Mouse (Mus musculus) MEL (cell line): ENCODE results near the gene Lpcat3. TPM values are rescaled to one million over a fixed set of nuclear protein-coding genes. Genes with fewer than 3 reads are reported as not detected.

Experiments
- DNase-seq: peaks from one replicate; pipeline ENCODE4 v3.0.0; 2011; ENCODE audit warnings: low read depth, low spot score
- H3K27ac ChIP-seq: 2 replicates; pipeline ENCODE4 v1.5.1; 2012; ENCODE audit warnings: low read depth, mild to moderate bottlenecking, control low read depth, low read length, moderate library complexity; ENCODE audit not compliant: control insufficient read depth
- H3K27me3 ChIP-seq, 2 experiments: fragments of 150-350 bp in 1 of 2; sonication (generic) in 1 of 2; 2 replicates each; pipeline ENCODE4 v1.6.1; 2012; ENCODE audit warnings: low read length in 2 of 2, mild to moderate bottlenecking in 2 of 2, improper control_type of control experiment in 1 of 2, moderate library complexity in 1 of 2; ENCODE audit not compliant: insufficient read depth in 2 of 2, control insufficient read depth in 1 of 2
- H3K36me3 ChIP-seq, 2 experiments: 2 replicates each; pipeline ENCODE4 v1.6.1; 2012 to 2014; ENCODE audit warnings: low read length in 2 of 2, improper control_type of control experiment in 1 of 2, inconsistent platforms in 1 of 2, mild to moderate bottlenecking in 1 of 2; ENCODE audit not compliant: insufficient read depth in 2 of 2, control insufficient read depth in 1 of 2
- H3K4me1 ChIP-seq, 2 experiments: fragments of 150-350 bp in 1 of 2; sonication (generic) in 1 of 2; 2 replicates each; pipeline ENCODE4 v1.6.1; 2012; ENCODE audit warnings: low read length in 2 of 2, improper control_type of control experiment in 1 of 2, mild to moderate bottlenecking in 1 of 2; ENCODE audit not compliant: insufficient read depth in 2 of 2, control insufficient read depth in 1 of 2
- H3K4me3 ChIP-seq, 2 experiments: fragments of 150-350 bp in 1 of 2; sonication (generic) in 1 of 2; 2 replicates each; pipeline ENCODE4 v1.5.1; 2012; ENCODE audit warnings: low read depth in 2 of 2, low read length in 2 of 2, mild to moderate bottlenecking in 2 of 2, moderate library complexity in 2 of 2, control low read depth in 1 of 2, improper control_type of control experiment in 1 of 2; ENCODE audit not compliant: control insufficient read depth in 1 of 2, insufficient read depth in 1 of 2
- H3K79me2 ChIP-seq: 2 replicates; pipeline ENCODE4 v1.6.1; 2012; ENCODE audit warnings: mild to moderate bottlenecking, low read length, moderate library complexity; ENCODE audit not compliant: control insufficient read depth, poor library complexity, insufficient read depth
- H3K9ac ChIP-seq: 2 replicates; pipeline ENCODE4 v1.6.1; 2012; ENCODE audit warnings: low read depth, mild to moderate bottlenecking, control low read depth, low read length, moderate library complexity; ENCODE audit not compliant: control insufficient read depth, poor library complexity, severe bottlenecking
- H3K9me3 ChIP-seq: fragments of 150-350 bp; sonication (generic); replicated peaks from 2 replicates; pipeline ENCODE4 v1.6.1; 2012; ENCODE audit warnings: mild to moderate bottlenecking, low read length, improper control_type of control experiment, moderate library complexity; ENCODE audit not compliant: insufficient read depth
- BHLHE40 ChIP-seq: IDR thresholded peaks from 2 replicates; pipeline ENCODE4 v1.6.1; 2012; ENCODE audit warnings: low read depth, mild to moderate bottlenecking, inconsistent platforms, low read length, improper control_type of control experiment, borderline replicate concordance
- CHD1 ChIP-seq: IDR thresholded peaks from 2 replicates; pipeline ENCODE4 v1.6.1; 2012; ENCODE audit warnings: low read depth, mild to moderate bottlenecking, inconsistent platforms, low read length, improper control_type of control experiment
- CHD2 ChIP-seq: IDR thresholded peaks from 2 replicates; pipeline ENCODE4 v1.6.1; 2011; ENCODE audit warnings: low read length, improper control_type of control experiment
- CTCF ChIP-seq, 3 experiments: IDR thresholded peaks in 2 of 3; conservative IDR thresholded peaks in 1 of 3; 2 replicates each; pipeline ENCODE4 v1.5.1; 2011 to 2012; ENCODE audit warnings: low read length in 3 of 3, low read depth in 2 of 3, mild to moderate bottlenecking in 2 of 3, improper control_type of control experiment in 1 of 3, inconsistent platforms in 1 of 3, mixed read lengths in 1 of 3, moderate library complexity in 1 of 3; ENCODE audit not compliant: control insufficient read depth in 1 of 3, insufficient read depth in 1 of 3, poor library complexity in 1 of 3, severe bottlenecking in 1 of 3
- E2F4 ChIP-seq: IDR thresholded peaks from 2 replicates; pipeline ENCODE4 v1.6.1; 2011; ENCODE audit warnings: low read depth, low read length, improper control_type of control experiment, borderline replicate concordance
- EP300 ChIP-seq, 2 experiments: IDR thresholded peaks; 2 replicates each; pipeline ENCODE4 v1.6.1; 2011; ENCODE audit warnings: improper control_type of control experiment in 2 of 2, low read length in 2 of 2, low read depth in 1 of 2, mild to moderate bottlenecking in 1 of 2
- ETS1 ChIP-seq: IDR thresholded peaks from 2 replicates; pipeline ENCODE4 v1.6.1; 2012; ENCODE audit warnings: low read depth, mild to moderate bottlenecking, inconsistent platforms, low read length, improper control_type of control experiment, moderate library complexity
- GATA1 ChIP-seq: IDR thresholded peaks from 2 replicates; pipeline ENCODE4 v1.6.1; 2011; ENCODE audit warnings: low read depth, low read length, improper control_type of control experiment
- JUND ChIP-seq: IDR thresholded peaks from 2 replicates; pipeline ENCODE4 v1.6.1; 2011; ENCODE audit warnings: low read depth, mild to moderate bottlenecking, improper control_type of control experiment, low read length
- KAT2A ChIP-seq: conservative IDR thresholded peaks from 2 replicates; pipeline ENCODE4 v1.6.1; 2012; ENCODE audit warnings: low read depth, low read length, improper control_type of control experiment, inconsistent platforms
- MAFK ChIP-seq: IDR thresholded peaks from 2 replicates; pipeline ENCODE4 v1.6.1; 2011; ENCODE audit warnings: low read depth, mild to moderate bottlenecking, low read length, improper control_type of control experiment, borderline replicate concordance
- MAX ChIP-seq: IDR thresholded peaks from 2 replicates; pipeline ENCODE4 v1.6.1; 2011; ENCODE audit warnings: low read length, improper control_type of control experiment
- MAZ ChIP-seq: IDR thresholded peaks from 2 replicates; pipeline ENCODE4 v1.6.1; 2012; ENCODE audit warnings: low read depth, mild to moderate bottlenecking, inconsistent platforms, low read length, improper control_type of control experiment
- MXI1 ChIP-seq: IDR thresholded peaks from 2 replicates; pipeline ENCODE4 v1.6.1; 2011; ENCODE audit warnings: mild to moderate bottlenecking, low read depth, low read length, improper control_type of control experiment
- NELFE ChIP-seq: IDR thresholded peaks from 2 replicates; pipeline ENCODE4 v1.6.1; 2011; ENCODE audit warnings: low read depth, low read length, improper control_type of control experiment
- NRF1 ChIP-seq: IDR thresholded peaks from 2 replicates; pipeline ENCODE4 v1.6.1; 2014; ENCODE audit warnings: low read depth, mild to moderate bottlenecking, inconsistent platforms, low read length, improper control_type of control experiment, moderate library complexity; ENCODE audit not compliant: poor library complexity, insufficient read depth, severe bottlenecking
- POLR2A ChIP-seq, 2 experiments: IDR thresholded peaks; 2 replicates each; pipeline ENCODE4 v1.6.1; 2011 to 2012; ENCODE audit warnings: low read length in 2 of 2, mild to moderate bottlenecking in 2 of 2, control low read depth in 1 of 2, improper control_type of control experiment in 1 of 2, low read depth in 1 of 2, moderate library complexity in 1 of 2; ENCODE audit not compliant: control insufficient read depth in 1 of 2, insufficient read depth in 1 of 2, poor library complexity in 1 of 2
- POLR2AphosphoS2 ChIP-seq: IDR thresholded peaks from 2 replicates; pipeline ENCODE4 v1.6.1; 2011; ENCODE audit warnings: low read length, improper control_type of control experiment
- POLR2AphosphoS5 ChIP-seq: IDR thresholded peaks from 2 replicates; pipeline ENCODE4 v1.6.1; 2012; ENCODE audit warnings: low read depth, borderline replicate concordance, mild to moderate bottlenecking, inconsistent platforms, low read length, moderate library complexity, mixed read lengths
- RAD21 ChIP-seq: IDR thresholded peaks from 2 replicates; pipeline ENCODE4 v1.6.1; 2011; ENCODE audit warnings: mild to moderate bottlenecking, low read depth, low read length, improper control_type of control experiment
- RCOR1 ChIP-seq: IDR thresholded peaks from 2 replicates; pipeline ENCODE4 v1.6.1; 2012; ENCODE audit warnings: low read depth, mild to moderate bottlenecking, inconsistent platforms, low read length, improper control_type of control experiment
- SIN3A ChIP-seq: IDR thresholded peaks from 2 replicates; pipeline ENCODE4 v1.6.1; 2012; ENCODE audit warnings: low read length, improper control_type of control experiment, inconsistent platforms
- TAL1 ChIP-seq: IDR thresholded peaks from 2 replicates; pipeline ENCODE4 v1.6.1; 2012; ENCODE audit warnings: mild to moderate bottlenecking, inconsistent platforms, low read length, moderate library complexity, mixed read lengths
- TBP ChIP-seq: IDR thresholded peaks from 2 replicates; pipeline ENCODE4 v1.8.0; 2011; ENCODE audit warnings: low read depth, low read length, improper control_type of control experiment
- TCF12 ChIP-seq: IDR thresholded peaks from 2 replicates; pipeline ENCODE4 v1.6.1; 2014; ENCODE audit warnings: low read depth, mild to moderate bottlenecking, inconsistent platforms, low read length, improper control_type of control experiment, moderate library complexity
- UBTF ChIP-seq: IDR thresholded peaks from 2 replicates; pipeline ENCODE4 v1.6.1; 2012; ENCODE audit warnings: low read depth, mild to moderate bottlenecking, inconsistent platforms, low read length, improper control_type of control experiment, moderate library complexity, borderline replicate concordance; ENCODE audit not compliant: insufficient read depth
- USF1 ChIP-seq: IDR thresholded peaks from 2 replicates; pipeline ENCODE4 v1.6.1; 2014; ENCODE audit warnings: low read depth, mild to moderate bottlenecking, inconsistent platforms, low read length, improper control_type of control experiment, moderate library complexity
- USF2 ChIP-seq, 2 experiments: IDR thresholded peaks; 2 replicates each; pipeline ENCODE4 v1.6.1; 2011 to 2012; ENCODE audit warnings: improper control_type of control experiment in 2 of 2, low read length in 2 of 2, borderline replicate concordance in 1 of 2, inconsistent platforms in 1 of 2, low read depth in 1 of 2, mild to moderate bottlenecking in 1 of 2; ENCODE audit not compliant: insufficient read depth in 1 of 2
- polyA plus RNA-seq, 2 experiments: library from polyadenylated mRNA; stranded (reverse) in 1 of 2; unstranded in 1 of 2; fragments of >175 nt in 1 of 2; fragments of >200 nt in 1 of 2; gene quantifications; 2 replicates each; pipeline versions ENCODE4 v1.2.1 to v1.2.4; 2012; ENCODE audit warnings: low replicate concordance in 2 of 2, low read depth in 1 of 2; ENCODE audit not compliant: insufficient read length in 2 of 2, insufficient read depth in 1 of 2, missing spikeins in 1 of 2
- total RNA-seq: library from RNA; depleted of rRNA; stranded (reverse); fragments of 300-350 nt; gene quantifications from 2 replicates; pipeline ENCODE4 v1.2.3, GENCODE M21; 2012

Lpcat3 gene
- total and polyA plus RNA-seq, 3 experiments = 135 to 337 TPM; not detected in 1

DNA sequence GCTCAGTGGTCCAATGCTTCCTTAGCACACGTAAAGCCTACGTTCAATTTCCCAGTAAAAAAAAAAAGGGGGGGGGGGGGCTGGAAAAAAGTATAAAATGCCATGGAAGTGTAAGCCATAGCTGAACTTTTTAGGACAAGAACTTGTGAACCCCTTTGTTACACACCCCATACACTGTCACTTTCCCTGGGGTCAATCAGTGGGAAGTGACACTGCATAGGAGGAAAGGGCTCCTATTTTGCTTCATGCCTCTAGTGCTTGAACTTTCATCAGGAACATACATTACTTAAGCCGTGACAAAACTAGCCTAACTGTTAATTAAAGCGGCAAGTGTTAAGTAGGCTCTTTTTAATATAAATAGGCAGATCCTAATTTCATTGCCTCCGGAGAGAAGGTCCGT lies 832 bp upstream of the Lpcat3 start (continued):
- TF ChIP-seq E2F4 (no peak), MAZ (0 out of 2 replicates have a peak, but pooled peaks have one; percentile 41), TAL1 (no peak), CHD1 (0 out of 2 replicates have a peak, but pooled peaks have one; percentile 76)

DNA sequence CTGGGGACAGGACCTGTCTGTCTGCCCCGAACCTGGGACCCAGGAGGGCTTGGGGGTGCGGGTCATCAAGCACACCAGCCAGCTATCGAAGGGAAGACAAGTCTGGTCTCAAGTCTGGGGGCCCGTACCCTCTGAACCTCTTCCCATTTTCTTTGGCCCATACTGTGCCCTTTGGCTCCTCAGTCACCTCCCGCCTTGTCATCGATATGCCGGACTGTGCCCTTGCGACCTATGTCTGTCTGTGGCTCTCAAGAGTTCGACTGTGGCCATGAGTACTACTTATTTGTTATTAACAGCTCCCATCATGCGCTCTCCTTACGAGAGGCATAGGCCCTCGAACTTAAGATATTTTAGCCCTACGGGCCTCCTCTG lies 583 bp downstream of the Lpcat3 start:
- no peaks in the 10 kb centered on the region for H3K9me3 ChIP-seq
- H3K4me1 ChIP-seq = peaks cover 9 to 22% of the 10 kb centered on the region in 2 experiments
- H3K9ac ChIP-seq = peak overlapping the region; percentile 97
- H3K4me3 ChIP-seq = peak overlapping the region; percentile 99
- peaks cover 1 to 31% of the 10 kb centered on the region in 2 experiments; a peak in 2 of 4 replicates for H3K36me3 ChIP-seq
- TF ChIP-seq MAFK = no peak
- no peak for TF ChIP-seq USF2 (IDR thresholded peaks at IDR 0.05; ENCODE audit: borderline replicate concordance in 1 of 2, insufficient read depth in 1 of 2, low read depth in 1 of 2, low read length in 2 of 2)
- no peak for TF ChIP-seq NRF1
- no peak for TF ChIP-seq KAT2A
- TF ChIP-seq TBP = no peak; the same call in 1 of the 2 replicates
- peak; percentile 39; the same call in 1 of the 2 replicates for TF ChIP-seq CHD1
- TF ChIP-seq MXI1 = peak; percentile 39
- no peak for TF ChIP-seq MAX
- TF ChIP-seq TAL1 = no peak
- 0 out of 2 replicates have a peak, but pooled peaks have one; percentile 25 for TF ChIP-seq MAZ
- 0 out of 4 replicates have a peak, but pooled peaks of 1 of the 2 experiments have one; percentile 7 for TF ChIP-seq EP300 (IDR thresholded peaks at IDR 0.05; ENCODE audit: low read depth in 1 of 2, low read length in 2 of 2)
- TF ChIP-seq E2F4 = no peak
- TF ChIP-seq UBTF = no peak
- no peak for DNase-seq
- H3K79me2 ChIP-seq = peaks cover 47% of the 10 kb centered on the region
- H3K27ac ChIP-seq = peak overlapping the region; percentile 90
- no peaks in the 10 kb centered on the region for H3K27me3 ChIP-seq

DNA sequence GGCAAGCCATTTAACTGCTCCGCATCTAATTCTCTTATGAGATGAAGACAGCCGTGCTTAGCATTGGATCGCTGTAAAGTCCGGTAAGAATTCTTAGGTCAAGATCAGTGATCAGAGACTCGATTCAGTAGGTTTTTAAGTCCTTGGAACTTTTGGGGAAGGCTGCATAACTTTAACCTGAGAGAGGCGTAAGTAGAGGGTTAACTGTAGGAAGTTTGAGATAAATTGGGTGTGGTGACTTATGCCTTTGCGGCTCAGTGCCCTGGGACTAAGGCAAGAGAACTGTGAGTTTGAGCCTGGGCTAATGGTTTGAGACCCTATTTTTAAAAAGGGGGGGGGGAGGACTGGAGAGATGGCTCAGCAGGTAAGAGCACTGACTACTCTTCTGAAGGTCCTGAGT lies 1.4 kb downstream of the Lpcat3 start:
- no peaks in the 10 kb centered on the region for H3K27me3 ChIP-seq
- H3K36me3 ChIP-seq = peaks cover 1 to 34% of the 10 kb centered on the region in 2 experiments; a peak in 3 of 4 replicates
- H3K27ac ChIP-seq = peak overlapping the region; percentile 90
- peak overlapping the region; percentile 99 for H3K4me3 ChIP-seq
- peaks cover 54% of the 10 kb centered on the region for H3K79me2 ChIP-seq
- H3K9me3 ChIP-seq = no peaks in the 10 kb centered on the region
- peak; percentile 76 for TF ChIP-seq GATA1
- TF ChIP-seq CHD2 = no peak
- no peak for TF ChIP-seq RCOR1
- no peak for TF ChIP-seq BHLHE40
- no peak for TF ChIP-seq NELFE
- TF ChIP-seq NRF1 = no peak
- TF ChIP-seq RAD21 = no peak
- TF ChIP-seq JUND = no peak
- peak; percentile 45 to 48; a peak in 1 of 4 replicates for TF ChIP-seq EP300 (IDR thresholded peaks at IDR 0.05; ENCODE audit: low read depth in 1 of 2, low read length in 2 of 2)
- no peak for TF ChIP-seq CTCF (IDR thresholded peaks at IDR 0.05 in 2 of 3, conservative IDR thresholded peaks at IDR 0.05 in 1 of 3; ENCODE audit: control insufficient read depth in 1 of 3, insufficient read depth in 1 of 3, low read depth in 2 of 3, low read length in 3 of 3, poor library complexity in 1 of 3, severe bottlenecking in 1 of 3)
- 0 out of 2 replicates have a peak, but pooled peaks have one; percentile 23 for TF ChIP-seq TCF12
- no peak for TF ChIP-seq CHD1
- no peak for TF ChIP-seq KAT2A
- no peak for TF ChIP-seq POLR2AphosphoS2
- no peak for TF ChIP-seq USF2 (IDR thresholded peaks at IDR 0.05; ENCODE audit: borderline replicate concordance in 1 of 2, insufficient read depth in 1 of 2, low read depth in 1 of 2, low read length in 2 of 2)
- TF ChIP-seq USF1 = no peak
- TF ChIP-seq MXI1 = no peak
- TF ChIP-seq POLR2A (IDR thresholded peaks at IDR 0.05; ENCODE audit: control insufficient read depth in 1 of 2, insufficient read depth in 1 of 2, low read depth in 1 of 2, low read length in 2 of 2, poor library complexity in 1 of 2) = 0 out of 4 replicates have a peak, but pooled peaks of 1 of the 2 experiments have one; percentile 8
- peak; percentile 52 for TF ChIP-seq SIN3A
- peak; percentile 56 for TF ChIP-seq ETS1
- no peak for TF ChIP-seq POLR2AphosphoS5
- TF ChIP-seq, all 39 proteins: peak for 6
- peak overlapping the region; percentile 97 for H3K9ac ChIP-seq
- peak; percentile 76 for DNase-seq
- H3K4me1 ChIP-seq = peaks cover 9 to 22% of the 10 kb centered on the region in 2 experiments
